Mouse (Mus musculus) urinary bladder, adult 18-20 months (tissue): ENCODE measurements around the gene Myh9.

ENCODE experiments used
- DNase-seq, 2 experiments: peaks; one replicate each; pipeline ENCODE4 v3.0.0; 2022; ENCODE audit warnings: low spot score in 2 of 2, mixed read lengths in 2 of 2

Myh9 gene

DNA sequence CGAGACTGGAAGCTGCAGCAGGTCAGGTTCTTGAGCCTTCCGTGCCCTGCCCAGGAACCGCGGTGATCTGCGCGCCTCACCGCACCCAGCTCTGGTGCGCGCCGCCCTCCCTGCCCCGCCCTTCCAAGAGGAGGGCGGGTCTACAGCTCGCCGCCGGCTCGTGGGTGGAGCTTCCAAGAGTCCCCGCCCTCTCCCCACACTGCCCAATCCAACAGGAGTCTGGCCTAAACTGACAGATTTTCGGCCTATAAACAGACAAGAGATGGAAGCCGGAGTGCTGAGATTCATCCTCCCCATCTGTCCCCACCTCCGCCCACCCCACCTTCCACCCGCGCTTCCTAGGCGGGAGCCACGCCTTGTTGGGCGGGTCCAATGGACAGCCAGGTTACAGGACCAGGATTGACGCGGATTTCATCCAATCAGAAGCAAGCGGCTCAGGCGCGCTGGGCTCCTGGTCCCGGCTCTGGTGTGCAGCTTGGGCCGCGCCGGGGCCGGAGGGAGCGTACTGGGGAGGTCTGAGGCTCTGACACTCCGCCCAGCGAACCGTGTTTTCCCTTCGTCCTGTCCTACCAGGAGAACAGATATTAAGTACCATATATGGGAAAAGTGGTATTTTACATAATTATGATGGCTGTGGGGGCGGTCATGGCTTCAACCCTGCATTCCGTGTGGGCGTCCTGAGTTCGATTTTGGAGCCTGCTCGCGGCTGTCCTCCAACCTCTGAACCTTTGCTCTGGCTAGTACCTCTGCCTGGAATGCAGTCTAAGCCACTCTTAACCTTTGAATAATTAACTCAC lies at the start of gene Myh9:
TSS of gene Myh9 (minus strand) at position 129 of the 797 bp plus-strand sequence.
- DNase-seq: peak; percentile 96 to 100

DNA sequence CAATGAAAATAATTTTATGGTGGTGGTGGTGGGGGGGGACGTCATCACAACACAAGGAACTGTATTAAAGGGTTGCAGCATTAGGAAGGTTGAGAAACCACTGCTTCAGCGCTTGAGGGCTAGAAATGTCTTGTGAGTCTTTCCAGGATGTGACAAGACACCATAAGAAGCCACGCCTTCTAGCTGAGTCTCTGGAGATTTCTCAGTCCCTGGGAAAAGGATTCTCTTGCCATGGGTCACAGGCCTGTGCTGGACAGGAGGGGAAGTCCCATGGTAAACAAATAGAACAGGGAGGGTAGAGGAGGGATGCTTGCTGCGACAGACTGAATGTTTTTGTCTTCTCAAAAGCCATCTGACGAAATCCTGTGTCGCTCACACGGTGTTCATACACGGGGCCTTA lies 49.8 kb upstream of the Myh9 start:
- DNase-seq: no peak

DNA sequence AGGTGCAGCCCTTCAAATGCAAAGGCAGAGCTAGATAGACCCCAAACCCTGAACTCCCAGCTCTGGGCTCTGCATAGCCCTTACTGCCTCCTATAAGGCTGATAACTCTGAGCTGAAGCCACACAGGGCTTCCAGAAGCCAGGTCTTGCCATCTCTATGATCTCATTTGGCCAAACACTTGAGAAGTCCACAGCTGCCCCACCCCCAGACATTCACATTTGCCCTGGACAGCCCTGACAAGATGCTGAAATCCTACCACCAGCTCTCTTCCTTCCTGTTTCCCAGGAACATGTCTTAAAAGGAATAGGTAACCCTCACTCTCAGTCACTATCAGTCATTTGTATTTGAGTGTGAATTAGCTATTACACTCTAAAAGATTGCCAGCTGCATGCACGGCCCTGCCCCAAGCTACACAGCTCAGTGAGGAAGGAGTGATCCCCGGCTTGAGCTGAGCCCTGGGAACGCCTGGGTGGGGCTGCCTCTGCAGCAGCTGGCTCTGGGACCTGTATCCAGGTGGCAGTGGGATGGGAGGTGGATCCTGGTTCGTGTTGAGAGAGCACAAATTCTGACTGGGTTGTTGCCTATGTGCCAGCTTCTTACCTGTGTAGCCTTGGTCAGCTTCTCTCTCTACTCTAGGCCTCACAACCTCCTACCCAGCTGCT lies 47.9 kb upstream of the Myh9 start:
- no peak for DNase-seq

DNA sequence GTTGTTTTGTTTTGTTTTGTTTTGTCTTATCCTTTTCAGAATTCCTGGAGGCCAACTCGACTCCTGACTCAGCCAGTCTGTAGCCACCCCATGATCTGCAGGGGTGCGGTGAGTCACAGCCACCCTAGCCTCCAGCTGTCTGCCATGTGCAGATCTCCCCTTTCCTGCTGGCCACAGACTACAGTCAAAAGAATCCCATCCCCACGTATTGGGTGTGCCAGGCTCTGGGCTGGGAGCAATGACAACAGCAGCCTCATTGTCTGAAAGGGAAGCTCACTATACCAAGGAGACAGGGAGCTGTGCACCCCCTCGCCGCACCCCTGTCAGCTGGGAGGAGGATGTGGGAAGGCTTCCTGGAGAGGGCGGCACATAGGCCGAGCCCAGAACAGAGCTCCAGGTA lies 46.3 kb upstream of the Myh9 start:
- no peak for DNase-seq

DNA sequence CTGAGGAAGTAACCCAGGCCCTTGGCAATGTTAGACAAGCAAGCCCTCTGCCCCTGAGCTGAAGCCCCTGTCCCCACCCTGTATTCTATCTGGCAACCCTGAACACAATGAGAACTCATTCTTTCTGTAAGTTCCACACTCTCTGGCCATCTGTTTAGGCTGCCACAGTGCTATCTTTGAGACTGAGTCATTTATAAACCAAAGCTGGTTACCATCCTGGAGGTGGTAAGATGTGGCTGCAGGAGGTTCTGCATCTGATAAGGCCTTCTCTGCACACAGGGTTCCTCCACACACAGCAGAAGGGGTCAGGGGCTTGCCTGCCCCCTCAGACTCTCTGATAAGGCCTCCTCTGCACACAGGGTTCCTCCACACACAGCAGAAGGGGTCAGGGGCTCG lies 45.1 kb upstream of the Myh9 start:
- DNase-seq: no peak

DNA sequence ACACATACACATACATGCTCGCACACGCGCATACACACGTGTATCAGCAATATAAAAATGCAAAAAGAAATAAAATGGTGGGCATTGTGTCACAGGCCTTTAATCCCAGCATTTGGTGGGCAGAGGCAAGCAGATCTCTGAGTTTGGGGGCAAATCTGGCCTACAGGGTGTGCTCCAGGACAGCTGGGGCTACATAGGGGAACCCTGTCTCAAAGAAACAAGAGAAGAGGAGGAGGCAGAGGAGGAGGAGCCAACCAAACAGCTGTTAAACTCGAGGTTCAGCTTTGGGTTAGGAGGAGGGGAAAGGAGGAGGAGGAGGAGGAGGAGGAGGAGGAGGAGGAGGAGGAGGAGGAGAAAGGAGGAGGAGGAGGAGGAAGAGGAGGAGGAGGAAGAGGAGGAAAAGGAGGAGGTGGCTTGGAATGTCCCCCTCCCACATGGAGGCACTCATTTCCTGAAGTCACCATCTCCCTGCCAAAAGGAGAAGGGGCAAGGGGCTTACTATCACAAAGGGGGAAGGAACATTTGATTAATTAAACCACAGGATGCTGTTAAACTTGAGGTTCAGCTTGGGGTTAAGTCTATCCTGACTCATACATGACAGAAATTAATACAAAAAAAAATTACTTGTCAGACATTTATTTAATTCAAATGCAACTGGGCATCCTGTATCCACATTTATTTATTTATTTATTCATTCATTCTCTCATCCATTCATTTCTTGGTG lies 44.6 kb upstream of the Myh9 start:
- no peak for DNase-seq

DNA sequence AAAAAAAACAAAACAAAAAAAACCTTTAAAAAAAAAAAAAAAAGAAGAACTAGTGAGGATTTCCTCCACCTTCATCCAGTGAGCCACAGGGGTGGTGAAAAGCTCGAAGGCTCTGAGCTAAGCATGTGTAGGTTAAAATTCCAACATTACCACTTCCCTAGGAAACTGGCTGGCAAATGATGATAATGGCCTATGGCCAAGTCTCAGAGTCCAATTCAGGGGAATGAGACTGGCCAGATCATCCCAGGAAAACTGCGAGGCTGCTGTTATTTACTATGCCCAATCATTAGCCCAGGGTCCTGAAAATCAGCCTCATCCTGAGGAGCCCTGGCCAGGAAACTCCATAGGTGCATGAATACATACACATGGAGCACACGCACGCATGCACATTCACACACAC lies 44.0 kb upstream of the Myh9 start:
- no peak for DNase-seq

DNA sequence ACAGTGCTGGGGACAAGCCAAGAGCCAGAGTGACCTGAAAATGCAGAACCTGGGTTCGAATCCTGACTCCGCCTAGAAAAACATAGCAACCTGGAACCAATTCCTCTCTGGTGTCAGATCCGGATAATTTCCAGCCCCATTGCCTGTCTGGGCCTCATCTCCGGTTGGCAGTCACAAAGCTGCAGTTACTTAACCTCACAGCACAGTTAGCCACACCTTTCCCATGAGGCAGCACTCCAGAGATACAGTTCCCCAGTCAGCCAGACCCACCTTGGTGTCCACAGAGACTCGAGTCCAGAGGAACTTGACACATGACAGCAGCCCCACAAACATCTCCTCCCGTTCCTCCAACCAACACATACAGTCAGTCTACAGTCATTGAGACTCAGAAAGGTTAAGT lies 43.2 kb upstream of the Myh9 start:
- no peak for DNase-seq

DNA sequence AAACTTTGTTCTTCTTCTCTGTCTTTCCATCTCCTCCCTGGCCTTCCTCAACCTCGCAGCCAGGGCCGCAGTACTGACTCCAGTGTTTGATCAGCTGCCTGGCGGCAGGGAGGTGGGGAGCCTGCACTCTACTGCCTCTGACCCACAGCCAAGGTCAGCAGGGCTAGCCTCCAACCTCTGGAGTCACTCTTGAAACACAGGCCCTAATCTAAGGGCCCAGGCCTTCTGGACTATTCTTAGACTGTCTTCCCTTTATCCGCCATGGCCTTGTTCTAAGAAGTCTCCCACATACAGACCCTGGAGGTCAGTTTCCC lies 41.7 kb upstream of the Myh9 start:
- DNase-seq: no peak

DNA sequence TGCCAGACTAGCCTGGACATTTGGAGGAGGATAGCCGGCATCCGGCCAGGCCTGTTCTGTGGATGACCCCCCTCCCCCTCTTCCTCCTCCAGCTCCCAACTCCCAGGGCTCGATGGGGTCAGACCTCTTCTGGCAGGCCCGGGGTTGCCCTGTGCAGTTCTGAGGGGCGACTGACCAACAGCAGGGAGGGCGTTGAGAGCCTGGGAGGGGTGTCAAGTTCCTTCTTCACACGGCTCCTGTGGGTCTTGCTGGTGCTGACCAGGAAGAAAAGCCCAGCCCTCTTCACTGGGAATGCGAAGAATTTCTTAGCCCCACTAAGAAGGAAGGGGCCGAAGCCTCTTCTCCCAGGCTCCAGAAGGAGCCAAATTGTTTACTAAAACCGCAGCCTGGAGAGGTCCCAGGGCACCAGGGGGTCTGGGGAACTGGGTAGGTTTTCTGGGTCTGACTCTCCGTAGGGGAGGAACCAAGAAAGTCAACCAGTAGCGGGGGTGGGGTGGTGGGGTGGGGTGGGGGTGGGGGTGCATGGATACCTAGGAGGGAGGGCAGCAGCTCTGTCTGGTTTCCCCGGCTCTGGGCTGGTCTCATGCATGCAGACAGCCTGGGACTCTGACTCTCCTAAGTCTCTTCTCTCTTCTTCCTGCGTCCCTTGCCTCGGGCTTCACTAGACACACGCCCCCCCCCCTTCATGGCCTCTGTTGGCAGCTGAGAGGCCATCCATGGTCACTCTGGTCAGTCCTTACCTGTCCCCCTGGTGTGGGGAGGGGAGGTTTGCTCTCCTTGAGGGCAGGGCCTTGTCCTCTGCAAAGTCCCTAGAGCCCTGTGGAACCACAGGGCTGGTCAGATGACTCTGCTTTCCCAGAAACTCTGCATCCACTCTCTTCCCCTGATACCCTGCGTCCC lies 41.1 kb upstream of the Myh9 start:
- DNase-seq: no peak

DNA sequence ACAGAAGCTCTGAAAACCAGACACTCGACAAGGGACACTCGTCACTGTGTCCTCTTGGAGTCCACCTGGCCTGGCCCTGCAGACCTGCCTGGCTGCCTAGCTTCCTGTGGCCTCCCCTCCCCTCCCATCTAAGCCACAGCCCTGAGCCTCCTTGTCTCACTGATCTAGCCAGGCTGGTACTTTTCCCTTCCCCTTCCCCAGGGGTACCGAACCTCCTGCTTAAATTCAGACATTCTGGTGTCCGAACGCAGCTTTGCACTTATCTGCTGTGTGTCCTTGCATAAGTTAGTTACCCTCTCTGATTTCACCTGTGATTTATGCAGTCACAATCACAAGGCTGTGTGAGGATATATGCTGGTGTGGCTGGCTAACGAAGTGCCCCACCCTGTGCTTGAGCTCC lies 40.3 kb upstream of the Myh9 start:
- DNase-seq: no peak

DNA sequence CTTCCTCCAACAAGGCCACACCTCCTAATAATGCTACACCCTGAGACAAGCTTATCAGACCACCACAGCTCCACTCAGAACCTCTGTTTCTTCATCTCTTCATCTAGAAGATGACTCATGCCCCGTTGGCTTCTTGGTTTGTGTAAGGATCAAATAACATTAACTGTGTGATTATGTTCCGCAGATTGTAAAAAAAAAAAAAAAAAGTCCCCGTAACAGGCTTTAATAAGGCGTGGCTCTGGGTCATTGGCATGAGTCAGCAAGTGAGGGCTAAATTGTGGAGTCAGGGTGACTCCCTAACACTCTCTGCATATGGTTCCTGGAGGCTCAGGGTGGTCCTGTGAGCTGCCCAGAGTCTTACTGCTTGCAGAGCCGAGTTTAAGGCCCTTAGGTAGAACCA lies 39.7 kb upstream of the Myh9 start:
- DNase-seq: peak in 1 of 2 experiments; percentile 39

DNA sequence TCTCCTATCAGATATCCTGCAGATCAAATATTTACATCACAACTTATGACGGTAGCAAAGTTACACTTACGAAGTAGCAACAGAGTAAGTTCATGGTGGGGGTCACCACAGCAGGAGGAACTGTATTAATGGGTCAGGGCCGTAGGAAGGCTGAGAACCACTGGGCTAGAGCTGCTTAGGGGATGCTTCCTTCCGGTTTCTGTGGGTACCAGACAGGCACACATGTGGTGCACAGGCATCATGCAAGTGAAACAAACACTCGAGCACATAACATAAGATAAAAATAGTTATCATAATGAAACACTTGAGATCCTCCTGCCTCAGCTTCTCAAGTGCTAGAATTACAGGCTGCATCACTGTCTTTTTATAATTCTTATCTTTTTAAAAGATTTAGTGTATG lies 38.8 kb upstream of the Myh9 start:
- no peak for DNase-seq

DNA sequence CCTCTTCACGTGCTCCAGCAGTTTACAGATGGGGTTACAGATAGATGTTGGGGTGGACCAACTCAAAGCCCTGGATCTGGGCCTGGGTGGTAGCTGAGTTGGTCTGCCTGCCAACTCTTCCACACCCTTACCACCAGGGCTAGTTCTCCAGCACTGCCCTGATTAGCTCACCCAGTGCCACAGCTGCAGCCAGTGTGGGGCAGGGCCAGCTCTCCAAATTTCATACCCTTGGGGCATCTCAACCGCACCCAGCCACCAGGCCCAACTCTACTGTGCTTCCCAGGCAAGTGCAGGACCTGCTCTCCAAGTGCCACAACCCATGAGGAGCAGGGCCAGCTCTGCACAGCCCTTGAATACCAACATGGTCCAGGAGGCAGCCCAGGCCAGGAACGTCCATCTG lies 37.8 kb upstream of the Myh9 start:
- DNase-seq: no peak

DNA sequence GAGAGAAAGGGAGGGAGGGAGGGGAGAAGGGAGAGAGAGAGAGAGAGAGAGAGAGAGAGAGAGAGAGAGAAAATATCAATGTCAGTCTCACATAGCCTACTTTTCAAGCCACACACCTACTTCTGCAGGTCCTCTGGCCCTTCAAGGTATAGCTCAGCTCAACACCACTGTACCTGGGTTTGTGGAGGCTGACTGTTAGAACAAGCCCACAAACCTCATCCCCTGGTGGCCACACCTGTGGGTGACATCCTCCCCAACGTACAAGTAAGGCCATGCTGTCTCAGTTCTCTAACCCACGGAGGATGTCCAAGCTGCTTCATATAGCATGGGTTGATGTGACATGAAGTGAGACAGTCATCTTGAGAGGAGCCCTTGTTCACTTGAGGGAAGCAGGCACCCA lies 35.2 kb upstream of the Myh9 start:
- no peak for DNase-seq

DNA sequence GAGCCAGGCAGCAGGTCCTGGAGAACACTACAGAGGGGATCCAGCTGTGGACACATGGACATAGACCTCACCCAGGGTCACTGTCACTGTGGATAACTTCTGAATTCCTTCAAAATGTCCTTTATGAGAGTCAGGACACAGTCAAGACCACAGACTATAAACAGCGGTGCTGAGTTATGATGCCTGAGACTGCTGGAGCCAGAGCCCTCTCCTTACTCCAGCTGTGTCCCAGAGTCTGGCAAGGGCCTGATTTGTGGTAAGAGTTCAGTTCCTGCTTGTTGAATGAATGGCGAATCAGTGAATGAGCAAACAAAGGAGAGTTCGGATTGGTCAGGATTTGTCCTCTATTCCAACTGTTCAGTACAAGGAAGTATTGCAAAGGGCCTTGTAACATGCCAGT lies 34.7 kb upstream of the Myh9 start:
- no peak for DNase-seq

DNA sequence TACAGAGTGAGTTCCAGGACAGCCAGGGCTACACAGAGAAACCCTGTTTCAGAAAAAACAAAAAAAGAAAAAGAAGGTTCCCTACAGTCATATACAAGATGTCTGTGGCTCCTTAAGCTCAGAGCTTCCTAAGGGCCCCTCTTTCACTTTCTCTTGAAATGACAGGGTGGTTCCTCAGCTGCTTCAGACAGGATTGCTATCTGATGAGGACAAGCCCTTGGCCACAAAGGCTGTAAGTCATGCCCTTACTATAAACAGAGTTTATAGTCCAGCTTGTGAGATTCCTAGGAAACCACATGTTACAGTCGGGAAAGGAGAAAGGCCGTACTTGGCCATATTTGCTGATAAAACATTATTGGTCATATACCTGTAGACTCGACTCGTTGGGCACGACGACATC lies 34.0 kb upstream of the Myh9 start:
- DNase-seq: no peak

DNA sequence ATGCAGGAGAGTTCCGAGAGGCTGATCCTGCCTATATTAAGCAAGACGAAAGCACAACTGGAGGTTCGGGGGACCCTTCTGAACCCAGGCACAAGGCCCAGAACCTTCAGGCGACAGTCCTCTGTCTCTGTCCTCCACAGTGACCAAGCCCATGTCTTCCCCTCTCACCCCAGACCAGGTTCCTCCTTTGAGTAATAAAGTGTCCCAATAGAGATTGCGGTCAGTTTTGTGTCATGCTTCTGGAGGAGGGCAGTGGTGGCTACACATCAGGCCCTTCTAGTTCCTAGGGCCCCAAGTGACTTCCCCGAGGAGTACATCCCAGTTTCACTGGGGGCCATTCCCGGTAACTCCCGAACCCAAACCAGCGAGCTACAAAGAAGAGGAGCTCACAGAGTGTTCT lies 32.8 kb upstream of the Myh9 start:
- DNase-seq: no peak

DNA sequence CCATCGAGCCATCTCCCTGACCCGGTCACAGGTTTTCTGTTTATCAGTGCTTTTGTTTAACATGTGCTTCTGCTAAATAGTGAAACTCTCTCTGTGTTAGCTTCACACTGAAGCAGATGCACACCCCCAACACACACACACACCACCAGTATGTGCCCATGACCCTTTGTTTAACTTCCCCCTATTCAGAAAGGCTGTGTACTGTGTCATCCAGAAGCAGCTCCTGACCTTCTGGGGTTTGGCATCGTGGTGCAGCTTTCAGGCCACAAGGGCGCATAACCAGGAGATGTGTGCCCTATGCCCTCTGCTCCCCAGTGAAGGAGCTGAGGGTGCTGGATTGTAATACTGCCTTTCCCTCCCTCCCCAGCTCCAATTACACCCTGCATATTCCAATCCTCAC lies 32.3 kb upstream of the Myh9 start:
- DNase-seq: no peak

DNA sequence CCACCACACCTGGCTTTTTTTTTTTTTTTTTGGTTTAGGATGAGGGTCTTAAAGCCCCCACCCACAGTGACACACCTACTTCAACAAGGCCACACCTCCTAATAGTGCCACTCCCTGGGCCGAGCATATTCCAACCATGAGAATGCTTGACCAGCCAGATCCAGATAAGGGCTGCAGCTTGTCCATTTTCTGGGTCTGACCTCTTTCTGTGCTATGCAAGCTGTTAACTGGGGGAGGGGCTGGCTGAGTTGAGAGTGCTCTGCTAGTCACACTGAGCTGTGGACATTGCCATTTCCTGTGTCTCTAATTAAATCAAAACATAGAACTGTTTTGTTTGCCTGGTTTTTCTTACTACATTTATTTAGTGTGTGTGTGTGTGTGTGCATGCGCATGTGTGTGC lies 31.6 kb upstream of the Myh9 start:
- no peak for DNase-seq

DNA sequence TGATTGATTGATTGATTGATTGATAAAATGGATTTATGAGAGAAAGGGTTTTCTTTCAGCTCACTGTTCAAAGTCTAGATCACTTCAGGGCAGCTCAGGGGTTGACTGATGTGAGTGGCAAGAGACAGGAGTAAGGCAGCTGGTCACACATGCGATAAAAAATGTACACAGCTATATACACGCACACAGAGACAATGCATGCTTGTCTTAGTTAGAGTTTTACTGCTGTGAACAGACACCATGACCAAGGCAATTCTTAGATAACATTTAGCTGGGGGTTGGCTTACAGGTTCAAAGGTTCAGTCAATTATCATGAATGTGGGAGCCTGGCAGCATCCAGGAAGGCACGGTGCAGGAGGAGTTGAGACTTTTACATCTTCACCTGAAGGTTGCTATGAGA lies 31.0 kb upstream of the Myh9 start:
- DNase-seq: no peak

DNA sequence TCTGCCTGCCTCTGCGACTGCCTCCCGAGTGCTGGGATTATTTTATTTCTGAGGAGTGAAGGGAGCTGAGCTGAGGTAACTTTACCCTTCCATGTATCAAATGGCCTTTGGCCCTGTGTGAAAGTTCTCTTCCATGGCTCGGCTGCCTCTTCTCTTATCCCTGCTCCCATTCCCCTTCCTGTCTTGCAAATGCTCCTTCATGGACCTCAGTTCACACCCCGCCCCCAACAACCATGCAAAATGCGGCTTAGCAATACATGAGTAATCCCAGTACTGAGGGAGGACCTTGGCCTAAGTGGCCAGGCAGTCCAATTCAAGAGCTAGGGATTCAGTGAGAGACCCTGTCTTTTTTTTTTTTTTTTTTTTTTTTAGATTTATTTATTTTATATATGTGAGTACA lies 26.4 kb upstream of the Myh9 start:
- DNase-seq: no peak
